Mouse (Mus musculus): ENCODE measurements around the gene Ak7. TPM values are rescaled to one million over a fixed set of nuclear protein-coding genes. Genes with fewer than 3 reads are reported as not detected.

Gene Ak7
- polyA plus RNA-seq (2021) = not detected

GRCm38 (mm10) chr12:105705799-105706487, at the start of gene Ak7:
Gene Ak7, plus strand, starts transcription at chr12:105705976.
- no peak for ATAC-seq
- no peaks in the 10 kb centered on the region for H3K27me3 ChIP-seq
- in situ Hi-C loops (cut with MboI; ENCODE audit: low pct_unique_long_range_greater_than_20kb) = no loop called here
- ChIA-PET CTCF (no interaction called here), POLR2A (no interaction called here)
- no peak for DNase-seq (ENCODE audit: low read depth, low spot score)
- no peak for TF ChIP-seq CTCF (IDR thresholded peaks at IDR 0.05)

- TF ChIP-seq CTCF (IDR thresholded peaks at IDR 0.05) = no peak
- POLR2A ChIA-PET = no interaction called here
- ATAC-seq (no peak), DNase-seq (ENCODE audit: low read depth, low spot score) (no peak)
- in situ Hi-C loops (cut with MboI; ENCODE audit: low pct_unique_long_range_greater_than_20kb) = no loop called here
- CTCF ChIA-PET = no interaction called here
- H3K27me3 ChIP-seq = no peaks in the 10 kb centered on the region
Measured at GRCm38 (mm10) chr12:105676274-105676673, 29.5 kb upstream of the Ak7 start.

GRCm38 (mm10) chr12:105678211-105678610, 27.6 kb upstream of the Ak7 start:
- DNase-seq (ENCODE audit: low read depth, low spot score) (no peak), ATAC-seq (no peak)
- no peak for TF ChIP-seq CTCF (IDR thresholded peaks at IDR 0.05)
- CTCF ChIA-PET = interaction anchor here (1.1 kb wide), 1 partner anchor 50 kb away, joined by 3 read pairs; no protein-coding TSS in a partner anchor
- H3K27me3 ChIP-seq = no peaks in the 10 kb centered on the region
- in situ Hi-C loops (cut with MboI; ENCODE audit: low pct_unique_long_range_greater_than_20kb) = no loop called here
- POLR2A ChIA-PET = no interaction called here

DNA sequence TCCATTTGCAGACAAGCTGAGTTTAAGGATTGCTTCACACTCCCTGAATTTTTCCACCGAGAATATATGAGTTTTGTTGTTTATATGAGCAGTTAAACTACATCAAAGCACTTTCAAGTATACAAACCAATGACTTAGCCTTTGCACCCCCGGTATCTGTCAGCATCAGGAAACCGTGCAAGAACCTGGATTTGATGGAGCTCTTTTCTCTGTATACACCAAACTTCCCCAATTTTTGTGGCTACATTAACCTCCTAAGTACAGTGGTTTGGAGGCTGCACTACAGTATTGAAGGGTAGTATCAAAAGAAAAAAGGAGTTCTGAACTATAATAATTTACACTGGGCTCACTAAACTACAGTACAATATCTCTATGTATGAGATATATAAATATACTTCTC, 27.0 kb upstream of the Ak7 start:
- TF ChIP-seq CTCF (IDR thresholded peaks at IDR 0.05) = no peak
- ChIA-PET CTCF (interaction anchor here (1.1 kb wide), 1 partner anchor 49 kb away, joined by 3 read pairs; no protein-coding TSS in a partner anchor), POLR2A (no interaction called here)
- DNase-seq (ENCODE audit: low read depth, low spot score) = no peak
- in situ Hi-C loops (cut with MboI; ENCODE audit: low pct_unique_long_range_greater_than_20kb) = no loop called here
- H3K27me3 ChIP-seq = no peaks in the 10 kb centered on the region
- no peak for ATAC-seq

GRCm38 (mm10) chr12:105683933-105684901, 21.6 kb upstream of the Ak7 start, which contains the start of gene Gskip:
Gene Gskip, plus strand, starts transcription at chr12:105684829.
- TF ChIP-seq CTCF (IDR thresholded peaks at IDR 0.05) = no peak
- ChIA-PET CTCF (no interaction called here), POLR2A (no interaction called here)
- in situ Hi-C loops (cut with MboI; ENCODE audit: low pct_unique_long_range_greater_than_20kb) = no loop called here
- DNase-seq (ENCODE audit: low read depth, low spot score) = no peak
- ATAC-seq = peak; percentile 23
- no peaks in the 10 kb centered on the region for H3K27me3 ChIP-seq

DNA sequence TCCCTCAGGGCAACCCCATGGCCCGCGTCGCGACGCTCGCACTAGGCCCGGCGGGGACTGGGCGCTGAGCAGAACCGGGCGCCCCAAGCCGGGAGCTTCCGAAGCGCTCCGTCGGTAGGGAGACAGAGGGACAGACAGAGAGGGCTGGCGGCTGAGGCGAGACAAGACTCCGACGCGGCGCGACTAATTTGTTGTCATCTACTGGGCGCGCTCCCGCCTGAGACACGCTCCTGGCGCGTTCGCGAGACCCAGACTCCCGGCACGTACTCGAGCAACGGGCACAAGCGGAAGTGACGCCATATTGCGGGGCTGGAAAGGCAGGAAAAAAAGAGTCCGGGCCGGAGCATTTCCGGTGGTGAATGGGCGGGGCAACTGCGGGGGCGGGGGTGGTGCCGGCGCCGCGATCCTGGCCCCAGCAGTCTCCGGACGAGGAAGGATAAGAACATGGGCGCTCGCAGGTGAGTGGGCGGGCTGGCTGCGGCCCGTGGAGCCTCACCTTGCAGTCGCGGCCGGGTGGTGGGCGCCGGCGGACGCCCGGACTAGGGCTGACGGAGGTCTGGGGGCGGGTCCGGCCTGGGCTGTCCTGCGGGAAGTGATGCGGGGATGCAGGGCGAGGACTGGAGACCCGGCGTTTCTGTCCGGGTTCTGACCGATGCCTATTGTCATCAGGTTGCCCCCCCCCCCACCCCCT, 20.6 kb upstream of the Ak7 start, which contains the start of gene Atg2b:
TSS of gene Atg2b (minus strand) at position 211 of the 691 bp plus-strand sequence.
- in situ Hi-C loops (cut with MboI; ENCODE audit: low pct_unique_long_range_greater_than_20kb) = no loop called here
- DNase-seq (ENCODE audit: low read depth, low spot score) = peak; percentile 77
- CTCF ChIA-PET = no interaction called here
- no peak for TF ChIP-seq CTCF (IDR thresholded peaks at IDR 0.05)
- POLR2A ChIA-PET = no interaction called here
- no peaks in the 10 kb centered on the region for H3K27me3 ChIP-seq
- ATAC-seq = peak; percentile 75

GRCm38 (mm10) chr12:105686791-105687190, 19.0 kb upstream of the Ak7 start:
- DNase-seq (ENCODE audit: low read depth, low spot score) (no peak), ATAC-seq (no peak)
- TF ChIP-seq CTCF (IDR thresholded peaks at IDR 0.05) = no peak
- CTCF ChIA-PET = no interaction called here
- in situ Hi-C loops (cut with MboI; ENCODE audit: low pct_unique_long_range_greater_than_20kb) = no loop called here
- POLR2A ChIA-PET = no interaction called here
- no peaks in the 10 kb centered on the region for H3K27me3 ChIP-seq

- no peak for TF ChIP-seq CTCF (IDR thresholded peaks at IDR 0.05)
- no peak for DNase-seq (ENCODE audit: low read depth, low spot score)
- ATAC-seq = no peak
- in situ Hi-C loops (cut with MboI; ENCODE audit: low pct_unique_long_range_greater_than_20kb) = no loop called here
- H3K27me3 ChIP-seq = no peaks in the 10 kb centered on the region
- POLR2A ChIA-PET = no interaction called here
- CTCF ChIA-PET = no interaction called here
Measured at GRCm38 (mm10) chr12:105687416-105687815, 18.4 kb upstream of the Ak7 start.

DNA sequence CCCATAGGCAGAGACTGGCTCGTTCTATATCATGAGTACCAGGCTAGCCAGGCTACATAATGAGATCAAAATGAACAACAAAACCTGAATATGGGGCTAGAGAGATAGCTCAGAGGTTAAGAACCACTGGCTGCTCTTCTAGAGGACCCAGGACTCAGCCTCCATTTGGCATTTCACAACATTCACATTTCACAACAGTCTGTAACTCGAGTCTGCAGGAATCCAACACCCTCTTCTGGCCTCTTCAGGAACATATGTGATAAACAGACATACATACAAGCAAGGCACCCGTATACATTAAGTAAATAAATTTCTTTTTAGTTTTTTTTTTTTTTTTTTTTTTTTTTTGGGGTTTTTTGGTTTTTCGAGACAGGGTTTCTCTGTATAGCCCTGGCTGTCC, 17.2 kb upstream of the Ak7 start:
- in situ Hi-C loops (cut with MboI; ENCODE audit: low pct_unique_long_range_greater_than_20kb) = no loop called here
- no peak for ATAC-seq
- TF ChIP-seq CTCF (IDR thresholded peaks at IDR 0.05) = no peak
- DNase-seq (ENCODE audit: low read depth, low spot score) = no peak
- CTCF ChIA-PET = no interaction called here
- POLR2A ChIA-PET = interaction anchor here (0.6 kb wide), 1 partner anchor 15 kb away, joined by 3 read pairs; no protein-coding TSS in a partner anchor
- no peaks in the 10 kb centered on the region for H3K27me3 ChIP-seq

- DNase-seq (ENCODE audit: low read depth, low spot score) = no peak
- CTCF ChIA-PET = no interaction called here
- ATAC-seq = no peak
- no peak for TF ChIP-seq CTCF (IDR thresholded peaks at IDR 0.05)
- POLR2A ChIA-PET = interaction anchor here (0.6 kb wide), 1 partner anchor 14 kb away, joined by 3 read pairs; no protein-coding TSS in a partner anchor
- no peaks in the 10 kb centered on the region for H3K27me3 ChIP-seq
- in situ Hi-C loops (cut with MboI; ENCODE audit: low pct_unique_long_range_greater_than_20kb) = no loop called here
Measured at GRCm38 (mm10) chr12:105689435-105689834, 16.3 kb upstream of the Ak7 start.

Measured in Patski (cell line).